Mouse (Mus musculus) liver, embryonic 11.5 days (tissue): ENCODE data around the gene Olfr452. TPM values are rescaled to one million over a fixed set of nuclear protein-coding genes. Genes with fewer than 3 reads are reported as not detected.

ENCODE experiments used
- ATAC-seq: fragments of 200-750 bp; cut with Nextera tagmentation; replicated peaks from 2 replicates; pipeline ENCODE4 v1.8.0; 2017; ENCODE audit warnings: moderate number of reproducible peaks, mild to moderate bottlenecking, moderate TSS enrichment, moderate library complexity; ENCODE audit not compliant: low FRiP score
- DNase-seq: peaks from one replicate; pipeline ENCODE4 v3.0.0-alpha.2; 2017; ENCODE audit warnings: low spot score
- H3K27ac ChIP-seq: fragments of 300-500 bp; sonication (generic); 2 replicates; pipeline ENCODE4 v1.5.1; 2014; ENCODE audit warnings: mild to moderate bottlenecking, low read depth, low read length, control low read depth
- H3K27me3 ChIP-seq: fragments of 300-500 bp; sonication (generic); replicated peaks from 2 replicates; pipeline ENCODE4 v1.6.1; 2014; ENCODE audit warnings: low read length, mixed read lengths; ENCODE audit not compliant: control insufficient read depth, insufficient read depth
- H3K36me3 ChIP-seq: fragments of 300-500 bp; sonication (generic); 2 replicates; pipeline ENCODE4 v1.6.1; 2014; ENCODE audit warnings: mild to moderate bottlenecking, low read length, moderate library complexity, mixed read lengths; ENCODE audit not compliant: control insufficient read depth, insufficient read depth
- H3K4me1 ChIP-seq: fragments of 300-500 bp; sonication (generic); replicated peaks from 2 replicates; pipeline ENCODE4 v1.6.1; 2014; ENCODE audit warnings: low read length, mixed read lengths; ENCODE audit not compliant: control insufficient read depth, insufficient read depth
- H3K4me2 ChIP-seq: fragments of 300-500 bp; sonication (generic); 2 replicates; pipeline ENCODE4 v1.6.1; 2014; ENCODE audit warnings: mild to moderate bottlenecking, control low read depth, moderate library complexity
- H3K4me3 ChIP-seq: fragments of 300-500 bp; sonication (generic); 2 replicates; pipeline ENCODE4 v1.5.1; 2014; ENCODE audit warnings: low read depth, low read length, control low read depth
- H3K9ac ChIP-seq: fragments of 300-500 bp; sonication (generic); 2 replicates; pipeline ENCODE4 v1.6.1; 2014; ENCODE audit warnings: low read depth, low read length, control low read depth
- H3K9me3 ChIP-seq: fragments of 300-500 bp; sonication (generic); 2 replicates; pipeline ENCODE4 v1.6.1; 2016; ENCODE audit warnings: low read length, inconsistent platforms, mixed read lengths; ENCODE audit not compliant: control insufficient read depth
- WGBS: fragments of 180-500 bp; shearing (Covaris S2); extraction: QIAGEN DNeasy Blood & Tissue Kit; methylation state at CpG from one replicate; pipeline ENCODE4 v1.1.7; 2014; 5-methylcytosine and 5-hydroxymethylcytosine counted together
- polyA plus RNA-seq: library from polyadenylated mRNA; unstranded; fragments of >200 nt; fragmentation: Nextera tagmentation; extraction: Ambion mirVana; gene quantifications from 2 replicates; pipeline ENCODE4 v1.2.1, GENCODE M21; 2014

Gene Olfr452
- polyA plus RNA-seq, 1 experiment from 2014 or later: not detected

DNA sequence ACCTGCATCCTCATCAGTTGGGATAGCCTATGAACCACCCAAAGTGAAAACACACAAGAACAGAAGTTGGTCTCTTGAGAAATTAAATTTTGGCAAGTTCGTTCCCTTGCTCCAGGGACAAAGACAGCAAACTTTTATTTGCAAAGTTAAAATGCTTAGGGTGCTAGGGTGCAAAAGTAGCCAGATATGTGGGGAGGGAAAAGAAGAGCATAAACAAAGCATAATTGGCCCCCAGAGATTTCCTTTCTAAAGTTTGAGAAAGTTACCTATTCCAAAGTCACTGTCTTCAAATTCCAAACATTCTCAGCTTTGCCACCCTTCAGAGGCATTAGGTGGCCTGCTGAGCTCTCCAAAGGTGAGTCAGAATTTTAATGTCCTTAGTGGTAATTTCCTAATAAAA, 26.7 kb downstream of the Olfr452 start, which contains the start of gene Olfr450:
Gene Olfr450, plus strand, starts transcription at position 301 of the 400 bp plus-strand sequence.
- Histone ChIP-seq H3K4me2 (no peak within 1 kb of the TSS), H3K27ac (no peak within 1 kb of the TSS), H3K4me3 (no peak within 1 kb of the TSS), H3K9me3 (no peaks in the 10 kb centered on the region), H3K36me3 (no peaks in the 10 kb centered on the region), H3K27me3 (no peaks in the 10 kb centered on the region), H3K4me1 (no peaks in the 10 kb centered on the region), H3K9ac (no peak within 1 kb of the TSS)
- ATAC-seq (no peak), DNase-seq (no peak)
- WGBS: 73% methylated on average over 1 of the region's 1 CpGs

DNA sequence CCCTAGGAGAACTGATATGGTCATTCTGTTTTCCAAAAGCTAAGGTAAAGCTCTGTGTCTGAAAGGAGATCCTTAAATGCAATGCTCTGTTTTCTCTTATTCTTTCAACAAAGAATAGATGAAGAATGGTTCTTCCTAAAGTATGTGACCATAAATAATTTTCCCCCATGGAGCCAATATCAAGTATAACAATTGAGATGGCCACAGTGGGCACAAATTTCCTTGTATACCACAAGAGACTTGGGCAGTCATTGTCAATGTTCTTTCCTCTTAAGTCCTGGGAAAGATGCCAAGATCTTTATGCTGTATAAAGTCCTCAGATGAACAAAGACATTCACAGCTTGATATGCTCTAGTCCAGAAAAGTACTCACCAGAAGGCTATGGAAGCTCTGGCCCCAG, 49.2 kb downstream of the Olfr452 start, which contains the start of gene Olfr449:
Gene Olfr449, plus strand, starts transcription at position 301 of the 400 bp plus-strand sequence.
- Histone ChIP-seq H3K27ac (no peak within 1 kb of the TSS), H3K4me3 (no peak within 1 kb of the TSS), H3K27me3 (no peaks in the 10 kb centered on the region), H3K4me1 (no peaks in the 10 kb centered on the region), H3K9me3 (no peaks in the 10 kb centered on the region), H3K4me2 (no peak within 1 kb of the TSS), H3K36me3 (no peaks in the 10 kb centered on the region), H3K9ac (no peak within 1 kb of the TSS)
- no peak for DNase-seq
- ATAC-seq: no peak

Other genes with a start within 250 kb of the Olfr452 start
- gene Olfr455, start 237.5 kb upstream of the Olfr452 start, polyA plus RNA-seq: not detected in 2 replicates
- not detected in 2 replicates for gene Tcaf3, start 187.4 kb upstream of the Olfr452 start, polyA plus RNA-seq
- gene Tcaf2, start 139.8 kb upstream of the Olfr452 start, polyA plus RNA-seq: 0.29 and 0.55 TPM in 2 replicates
- gene Tcaf1, start 75.0 kb upstream of the Olfr452 start, polyA plus RNA-seq: 23.3 and 26.2 TPM in 2 replicates
- gene Olfr453, start 45.7 kb upstream of the Olfr452 start, polyA plus RNA-seq: not detected in 2 replicates
- not detected in 2 replicates for gene Olfr38, start 28.7 kb upstream of the Olfr452 start, polyA plus RNA-seq
- not detected in 2 replicates for gene Olfr450, start 26.8 kb downstream of the Olfr452 start, polyA plus RNA-seq
- gene Olfr449, start 49.3 kb downstream of the Olfr452 start, polyA plus RNA-seq: not detected in 2 replicates
- gene Olfr448, start 105.3 kb downstream of the Olfr452 start, polyA plus RNA-seq: not detected in 2 replicates
- not detected in 2 replicates for gene Olfr447, start 123.8 kb downstream of the Olfr452 start, polyA plus RNA-seq
- gene Olfr446, start 136.3 kb downstream of the Olfr452 start, polyA plus RNA-seq: not detected in 2 replicates
- not detected in 2 replicates for gene Olfr444, start 164.0 kb downstream of the Olfr452 start, polyA plus RNA-seq